Mouse (Mus musculus) lung, postnatal 0 days (tissue): ENCODE data around the gene Stat5a. TPM values are rescaled to one million over a fixed set of nuclear protein-coding genes. Genes with fewer than 3 reads are reported as not detected.

Experiments used
- ATAC-seq: fragments of 200-750 bp; cut with Nextera tagmentation; 2 replicates; pipeline ENCODE4 v1.8.0; 2017; ENCODE audit warnings: moderate library complexity
- DNase-seq: peaks from one replicate; pipeline ENCODE4 v3.0.0-alpha.2; 2016; ENCODE audit warnings: low spot score
- H3K27ac ChIP-seq: fragments of 300-500 bp; sonication (generic); 2 replicates; pipeline ENCODE4 v1.5.1; 2014; ENCODE audit warnings: antibody characterized with exemption, mild to moderate bottlenecking, low read length, mixed read lengths
- H3K27me3 ChIP-seq: fragments of 300-500 bp; sonication (generic); replicated peaks from 2 replicates; pipeline ENCODE4 v1.6.1; 2014; ENCODE audit warnings: low read length, mixed read lengths; ENCODE audit not compliant: insufficient read depth
- H3K36me3 ChIP-seq: fragments of 300-500 bp; sonication (generic); 2 replicates; pipeline ENCODE4 v1.6.1; 2014; ENCODE audit warnings: low read length, mixed read lengths; ENCODE audit not compliant: insufficient read depth
- H3K4me1 ChIP-seq: fragments of 300-500 bp; sonication (generic); 2 replicates; pipeline ENCODE4 v1.6.1; 2014; ENCODE audit warnings: antibody characterized with exemption, low read depth, low read length, mixed read lengths; ENCODE audit not compliant: insufficient read depth
- H3K4me2 ChIP-seq: fragments of 300-500 bp; sonication (generic); replicated peaks from 2 replicates; pipeline ENCODE4 v1.6.1; 2014; ENCODE audit warnings: low read depth, mild to moderate bottlenecking, low read length, moderate library complexity, mixed read lengths
- H3K4me3 ChIP-seq: fragments of 300-500 bp; sonication (generic); 2 replicates; pipeline ENCODE4 v1.5.1; 2014; ENCODE audit warnings: low read depth, low read length
- H3K9ac ChIP-seq: fragments of 300-500 bp; sonication (generic); replicated peaks from 2 replicates; pipeline ENCODE4 v1.6.1; 2014; ENCODE audit warnings: low read depth, mild to moderate bottlenecking
- H3K9me3 ChIP-seq: fragments of 300-500 bp; sonication (generic); 2 replicates; pipeline ENCODE4 v1.6.1; 2016; ENCODE audit warnings: low read length, mixed read lengths
- CTCF ChIP-seq: IDR thresholded peaks from 2 replicates; pipeline ENCODE4 v1.5.1; 2016; ENCODE audit warnings: antibody characterized with exemption, mild to moderate bottlenecking
- EP300 ChIP-seq: IDR thresholded peaks from 2 replicates; pipeline ENCODE4 v1.6.1; 2016; ENCODE audit warnings: antibody characterized with exemption, mild to moderate bottlenecking, control low read depth
- WGBS: fragments of 180-500 bp; shearing (Covaris S2); extraction: QIAGEN DNeasy Blood & Tissue Kit; methylation state at CpG from one replicate; pipeline ENCODE4 v1.1.7; 2014; 5-methylcytosine and 5-hydroxymethylcytosine counted together
- polyA plus RNA-seq: library from polyadenylated mRNA; unstranded; fragments of >200 nt; fragmentation: Nextera tagmentation; extraction: Ambion mirVana; gene quantifications from 2 replicates; pipeline ENCODE4 v1.2.1, GENCODE M21; 2015

The Stat5a gene
- polyA plus RNA-seq, 1 experiment from 2014 or later = 7.1 TPM

DNA sequence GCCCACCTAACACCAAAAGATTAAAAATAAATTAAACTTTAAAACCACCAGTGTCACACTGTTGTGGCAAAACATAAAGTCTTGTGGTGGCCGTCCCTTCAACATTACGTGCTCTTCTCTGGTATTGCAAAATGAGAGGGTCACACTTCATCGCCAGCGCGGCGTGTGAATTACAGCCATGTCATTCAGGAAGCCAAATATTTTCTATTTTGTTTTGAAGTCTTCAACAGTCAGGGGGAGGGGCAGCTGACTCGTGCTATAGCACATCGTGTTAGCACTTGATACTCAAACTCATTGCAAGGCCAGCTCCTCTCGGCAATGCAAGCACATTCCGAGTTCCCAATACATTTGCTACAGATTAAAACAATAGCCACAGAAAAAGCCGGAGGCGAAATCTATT lies 18.3 kb upstream of the Stat5a start:
- H3K4me3 ChIP-seq = no peak overlapping the region
- no peaks in the 10 kb centered on the region for H3K27me3 ChIP-seq
- no peak overlapping the region for H3K9ac ChIP-seq
- H3K4me1 ChIP-seq = no peaks in the 10 kb centered on the region
- no peak overlapping the region for H3K27ac ChIP-seq
- WGBS = 37% methylated on average over 12 of the region's 12 CpGs
- no peaks in the 10 kb centered on the region for H3K36me3 ChIP-seq
- no peaks in the 10 kb centered on the region for H3K9me3 ChIP-seq
- peak; percentile 71 for ATAC-seq
- H3K4me2 ChIP-seq = no peak overlapping the region
- peak; percentile 83 for DNase-seq
- TF ChIP-seq CTCF (no peak), EP300 (no peak)

DNA sequence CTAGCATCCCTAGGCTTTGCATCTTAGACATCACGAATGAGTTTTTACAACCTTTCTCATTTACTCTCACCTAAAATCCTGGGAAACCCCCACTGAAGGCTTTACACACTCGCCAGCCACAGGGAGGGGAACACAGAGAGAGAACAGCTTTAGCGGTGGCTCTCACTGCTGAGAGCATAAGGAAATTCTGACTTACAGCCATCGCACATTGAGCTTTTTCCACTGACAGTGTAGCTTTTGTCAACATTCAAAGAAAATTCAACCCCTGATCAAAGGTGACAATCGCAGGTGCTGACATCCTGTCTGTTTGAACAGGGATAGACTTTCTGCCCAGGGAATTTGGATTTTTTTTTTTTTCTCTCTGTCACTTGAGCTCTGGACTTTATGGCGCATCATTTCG lies 17.1 kb upstream of the Stat5a start:
- no peak overlapping the region for H3K4me2 ChIP-seq
- ATAC-seq (no peak), DNase-seq (no peak)
- WGBS = 78% methylated on average over 7 of the region's 7 CpGs
- H3K9me3 ChIP-seq = no peaks in the 10 kb centered on the region
- H3K27me3 ChIP-seq = no peaks in the 10 kb centered on the region
- no peak for TF ChIP-seq EP300
- no peak for TF ChIP-seq CTCF
- no peaks in the 10 kb centered on the region for H3K4me1 ChIP-seq
- no peaks in the 10 kb centered on the region for H3K36me3 ChIP-seq
- H3K27ac ChIP-seq = no peak overlapping the region; the same call in 1 of the 2 replicates
- H3K4me3 ChIP-seq = no peak overlapping the region
- no peak overlapping the region for H3K9ac ChIP-seq

DNA sequence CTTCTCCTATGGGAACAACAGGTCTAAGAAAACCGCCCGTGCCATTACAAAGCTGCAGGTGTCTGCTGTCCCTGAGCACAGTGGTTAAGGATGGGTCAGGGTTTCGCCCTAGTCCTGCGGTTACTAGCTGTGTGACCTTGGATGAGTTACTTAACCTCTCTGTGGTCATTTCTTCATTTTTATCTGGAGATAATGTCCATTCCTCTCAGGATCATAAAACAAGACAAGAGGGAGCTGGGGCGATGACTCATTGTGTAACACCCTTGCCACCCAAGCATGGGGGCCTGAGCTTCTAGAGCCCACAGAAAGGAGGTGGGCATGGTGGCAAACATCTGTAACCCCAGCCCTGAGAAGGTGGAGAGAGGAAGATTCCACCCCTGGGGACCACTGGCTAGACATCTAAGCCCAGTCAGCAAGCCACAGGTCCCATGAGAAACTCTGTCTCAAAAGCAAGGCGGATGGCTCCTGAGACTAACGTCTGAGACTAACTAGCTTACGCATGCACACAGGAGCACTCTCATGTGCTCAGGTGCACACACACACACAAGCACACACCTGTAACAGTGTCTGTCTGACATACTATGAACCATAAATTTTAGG lies 16.0 kb upstream of the Stat5a start:
- Histone ChIP-seq H3K9ac (no peak overlapping the region), H3K4me2 (no peak overlapping the region), H3K4me1 (no peaks in the 10 kb centered on the region), H3K27ac (no peak overlapping the region), H3K36me3 (no peaks in the 10 kb centered on the region), H3K4me3 (no peak overlapping the region), H3K27me3 (no peaks in the 10 kb centered on the region), H3K9me3 (no peaks in the 10 kb centered on the region)
- TF ChIP-seq CTCF (no peak), EP300 (no peak)
- no peak for DNase-seq
- ATAC-seq = no peak
- 95% methylated on average over 8 of the region's 8 CpGs for whole genome bisulfite sequencing

DNA sequence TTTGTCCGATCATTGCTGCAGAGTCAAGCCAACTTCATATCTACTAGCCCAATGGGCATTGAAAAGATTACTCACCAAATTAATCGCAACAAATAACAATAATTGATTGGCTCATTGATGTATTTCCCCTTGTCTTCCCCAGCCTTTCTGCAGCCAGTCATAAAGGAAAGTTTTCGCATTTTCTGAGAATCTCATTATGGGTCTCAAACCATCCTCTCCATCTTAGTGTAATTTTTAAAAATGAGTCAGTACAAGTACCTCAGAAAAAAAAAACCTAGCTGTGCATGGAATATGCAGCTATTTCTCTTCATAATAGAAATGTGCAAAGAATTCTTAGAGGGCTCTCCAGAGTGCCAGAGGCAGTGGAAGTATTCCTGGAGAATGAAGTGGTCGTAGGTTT lies 15.0 kb upstream of the Stat5a start:
- H3K9ac ChIP-seq = no peak overlapping the region
- no peak overlapping the region for H3K4me2 ChIP-seq
- no peak overlapping the region for H3K4me3 ChIP-seq
- ATAC-seq (no peak), DNase-seq (no peak)
- H3K4me1 ChIP-seq = peaks cover 5% of the 10 kb centered on the region; the same call in 1 of the 2 replicates
- no peaks in the 10 kb centered on the region for H3K36me3 ChIP-seq
- TF ChIP-seq CTCF (no peak), EP300 (no peak)
- no peak overlapping the region for H3K27ac ChIP-seq
- 74% methylated on average over 4 of the region's 4 CpGs for WGBS
- no peaks in the 10 kb centered on the region for H3K9me3 ChIP-seq
- H3K27me3 ChIP-seq = no peaks in the 10 kb centered on the region

DNA sequence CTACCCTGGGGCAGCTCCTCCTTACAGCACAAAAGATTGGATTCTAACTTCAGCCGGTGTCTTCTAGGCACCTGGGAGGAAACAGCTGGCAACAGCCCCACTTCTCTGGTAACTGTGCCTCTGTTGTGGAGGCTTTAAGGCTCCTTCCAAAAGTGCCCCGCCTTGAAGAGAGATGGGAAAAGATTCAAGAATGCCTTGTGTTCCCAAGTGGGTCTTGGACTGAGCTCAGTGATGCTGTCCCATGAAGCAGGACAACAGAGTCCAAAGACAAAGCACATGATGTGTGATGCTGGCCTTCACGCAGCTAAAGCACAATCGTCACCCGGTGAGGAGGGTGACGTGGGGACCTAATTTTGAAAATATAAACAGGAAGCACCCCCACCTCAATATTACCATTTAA lies 13.4 kb upstream of the Stat5a start:
- peaks cover 6% of the 10 kb centered on the region; the same call in 1 of the 2 replicates for H3K4me1 ChIP-seq
- WGBS = 58% methylated on average over 6 of the region's 6 CpGs
- 0 out of 2 replicates have a peak overlapping the region, but pooled peaks have one; percentile 32 for H3K27ac ChIP-seq
- TF ChIP-seq CTCF = no peak
- no peak for TF ChIP-seq EP300
- no peaks in the 10 kb centered on the region for H3K36me3 ChIP-seq
- no peaks in the 10 kb centered on the region for H3K9me3 ChIP-seq
- H3K4me3 ChIP-seq = no peak overlapping the region
- no peak for ATAC-seq
- no peak for DNase-seq
- H3K27me3 ChIP-seq = no peaks in the 10 kb centered on the region
- no peak overlapping the region for H3K4me2 ChIP-seq
- no peak overlapping the region for H3K9ac ChIP-seq

DNA sequence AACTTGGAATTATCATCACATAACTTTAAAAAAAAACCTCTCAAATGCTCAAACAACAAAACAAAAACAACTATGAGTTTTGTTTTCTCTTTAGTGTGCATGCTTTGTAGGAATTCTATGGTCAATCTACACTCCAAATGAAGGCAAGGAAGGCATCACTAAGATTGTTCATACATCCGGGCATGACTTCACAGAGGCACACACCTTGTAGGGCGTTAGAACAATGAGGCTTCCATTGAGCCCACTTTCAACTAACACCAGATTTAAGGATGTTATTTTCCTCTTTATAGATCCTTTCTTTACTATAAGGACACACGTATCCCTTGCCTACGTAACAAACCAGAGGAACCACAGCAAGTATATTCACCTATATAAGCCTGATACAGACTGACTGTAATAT lies 11.6 kb upstream of the Stat5a start:
- H3K27me3 ChIP-seq = no peaks in the 10 kb centered on the region
- no peak for DNase-seq
- H3K4me3 ChIP-seq = no peak overlapping the region
- no peaks in the 10 kb centered on the region for H3K36me3 ChIP-seq
- no peak overlapping the region for H3K27ac ChIP-seq
- H3K4me2 ChIP-seq = no peak overlapping the region
- WGBS = 91% methylated on average over 4 of the region's 4 CpGs
- ATAC-seq = no peak
- peaks cover 6% of the 10 kb centered on the region; the same call in 1 of the 2 replicates for H3K4me1 ChIP-seq
- H3K9me3 ChIP-seq = no peaks in the 10 kb centered on the region
- no peak overlapping the region for H3K9ac ChIP-seq
- TF ChIP-seq CTCF = no peak
- no peak for TF ChIP-seq EP300

DNA sequence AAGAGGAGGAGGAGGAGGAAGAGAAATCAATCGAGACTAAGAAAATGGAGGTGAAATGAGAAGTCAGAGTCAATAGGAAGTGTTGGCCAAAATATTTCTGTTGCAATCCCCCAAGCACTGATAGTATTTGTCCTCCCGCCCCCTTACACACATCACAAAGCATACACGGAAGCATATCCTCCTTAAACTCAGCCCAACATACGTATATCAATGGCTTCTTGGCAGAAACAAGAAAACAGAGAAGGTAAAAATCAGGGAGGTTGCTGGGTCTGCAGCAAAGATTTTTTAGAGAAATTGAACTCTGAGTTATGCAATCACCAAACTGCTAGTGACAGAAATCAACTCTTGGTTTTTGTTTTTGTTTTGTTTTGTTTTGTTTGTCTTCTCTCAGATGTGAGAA lies 11.1 kb upstream of the Stat5a start:
- Histone ChIP-seq H3K36me3 (no peaks in the 10 kb centered on the region), H3K27me3 (no peaks in the 10 kb centered on the region), H3K4me1 (peaks cover 6% of the 10 kb centered on the region; the same call in 1 of the 2 replicates), H3K27ac (no peak overlapping the region), H3K9ac (no peak overlapping the region), H3K9me3 (no peaks in the 10 kb centered on the region), H3K4me3 (no peak overlapping the region), H3K4me2 (peak overlapping the region; percentile 91)
- TF ChIP-seq CTCF (no peak), EP300 (no peak)
- ATAC-seq (no peak), DNase-seq (peak; percentile 71)
- 25% methylated on average over 4 of the region's 4 CpGs for WGBS
